Mouse (Mus musculus) hindbrain, embryonic 13.5 days (tissue): ENCODE data around the gene Olfr765. TPM values are rescaled to one million over a fixed set of nuclear protein-coding genes. Genes with fewer than 3 reads are reported as not detected.
A peak's percentile ranks its signal among the peaks of the same experiment; 100 is the strongest.

Experiments
- ATAC-seq: fragments of 200-750 bp; cut with Nextera tagmentation; 2 replicates; pipeline ENCODE4 v1.8.0; 2017; ENCODE audit warnings: moderate TSS enrichment; ENCODE audit not compliant: low FRiP score
- H3K27ac ChIP-seq: fragments of 300-500 bp; sonication (generic); 2 replicates; pipeline ENCODE4 v1.5.1; 2015; ENCODE audit warnings: inconsistent platforms, mild to moderate bottlenecking, moderate library complexity
- H3K27me3 ChIP-seq: fragments of 300-500 bp; sonication (generic); 2 replicates; pipeline ENCODE4 v1.6.1; 2015; ENCODE audit warnings: mild to moderate bottlenecking, inconsistent platforms
- H3K36me3 ChIP-seq: fragments of 300-500 bp; sonication (generic); 2 replicates; pipeline ENCODE4 v1.6.1; 2015; ENCODE audit warnings: mild to moderate bottlenecking, inconsistent platforms
- H3K4me1 ChIP-seq: fragments of 300-500 bp; sonication (generic); replicated peaks from 2 replicates; pipeline ENCODE4 v1.6.1; 2015; ENCODE audit warnings: inconsistent platforms
- H3K4me2 ChIP-seq: fragments of 300-500 bp; sonication (generic); 2 replicates; pipeline ENCODE4 v1.6.1; 2015; ENCODE audit warnings: inconsistent platforms, mild to moderate bottlenecking, moderate library complexity
- H3K4me3 ChIP-seq: fragments of 300-500 bp; sonication (generic); 2 replicates; pipeline ENCODE4 v1.5.1; 2015; ENCODE audit warnings: mild to moderate bottlenecking, inconsistent platforms
- H3K9ac ChIP-seq: fragments of 300-500 bp; sonication (generic); 2 replicates; pipeline ENCODE4 v1.6.1; 2015; ENCODE audit warnings: mild to moderate bottlenecking, inconsistent platforms
- H3K9me3 ChIP-seq: fragments of 300-500 bp; sonication (generic); 2 replicates; pipeline ENCODE4 v1.6.1; 2016; ENCODE audit warnings: inconsistent platforms
- whole genome bisulfite sequencing: fragments of 180-500 bp; shearing (Covaris S2); methylation state at CpG from one replicate; pipeline ENCODE4 v1.1.7; 2015; 5-methylcytosine and 5-hydroxymethylcytosine counted together
- polyA plus RNA-seq: library from polyadenylated mRNA; unstranded; fragments of >200 nt; fragmentation: Nextera tagmentation; extraction: Ambion mirVana; gene quantifications from 2 replicates; pipeline ENCODE4 v1.2.1, GENCODE M21; 2015

The Olfr765 gene
- polyA plus RNA-seq, 1 experiment from 2014 or later: not detected

DNA sequence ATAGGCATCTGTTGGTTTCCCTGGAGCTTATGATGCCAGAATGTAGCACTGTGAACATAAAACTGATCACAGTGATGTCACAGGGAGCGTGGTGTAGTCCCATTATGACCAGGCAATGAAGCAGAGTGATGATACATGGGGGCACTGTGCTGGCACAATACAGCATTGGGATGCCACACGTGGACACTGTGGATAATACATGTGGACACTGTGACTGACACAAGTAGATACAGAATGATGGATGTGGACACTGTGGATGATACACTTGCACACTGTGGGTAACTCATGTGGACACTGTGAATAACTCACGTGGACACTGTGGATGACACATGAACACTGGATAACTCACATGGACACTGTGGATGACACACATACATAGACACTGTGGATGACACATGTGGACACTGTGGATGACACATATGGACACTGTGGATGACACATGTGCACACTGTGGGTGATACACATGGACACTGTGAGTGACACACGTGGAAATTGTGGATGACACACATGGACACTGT lies 53.2 kb downstream of the Olfr765 start:
- H3K4me2 ChIP-seq: no peak overlapping the region
- no peak overlapping the region for H3K27ac ChIP-seq
- peak; percentile 54 for ATAC-seq
- H3K27me3 ChIP-seq: no peaks in the 10 kb centered on the region
- no peaks in the 10 kb centered on the region for H3K9me3 ChIP-seq
- H3K4me1 ChIP-seq: no peaks in the 10 kb centered on the region
- H3K9ac ChIP-seq: no peak overlapping the region
- no peaks in the 10 kb centered on the region for H3K36me3 ChIP-seq
- H3K4me3 ChIP-seq: no peak overlapping the region
- WGBS: 76% methylated on average over 4 of the region's 4 CpGs

DNA sequence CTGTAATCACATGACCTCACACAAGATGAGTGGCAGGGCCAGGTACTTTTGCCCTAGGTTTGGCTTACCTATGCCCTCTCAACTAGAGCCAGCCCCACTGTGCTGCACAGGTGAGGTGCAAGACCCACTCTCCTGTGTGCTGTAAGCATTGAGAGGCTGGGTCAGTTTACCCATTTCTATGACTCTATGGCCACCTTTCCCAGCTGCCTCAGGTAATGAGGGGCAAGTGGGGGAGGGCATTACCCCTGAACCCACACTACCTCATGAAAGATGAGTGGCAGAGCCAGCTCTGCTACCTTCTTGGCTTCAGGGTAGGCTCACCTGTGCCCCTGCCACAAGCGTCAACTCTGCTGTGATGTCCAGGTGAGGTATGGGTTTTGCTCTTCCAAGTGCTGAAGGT lies 54.0 kb downstream of the Olfr765 start:
- Histone ChIP-seq H3K27me3 (no peaks in the 10 kb centered on the region), H3K4me3 (no peak overlapping the region), H3K36me3 (no peaks in the 10 kb centered on the region), H3K9me3 (no peaks in the 10 kb centered on the region), H3K4me1 (no peaks in the 10 kb centered on the region), H3K9ac (no peak overlapping the region), H3K27ac (no peak overlapping the region), H3K4me2 (no peak overlapping the region)
- ATAC-seq: 0 out of 2 replicates have a peak, but pooled peaks have one; percentile 28
- 100% methylated on average over 1 of the region's 1 CpGs for WGBS

Other genes with a start within 250 kb of the Olfr765 start
- gene Dnajc14, start 245.9 kb downstream of the Olfr765 start, polyA plus RNA-seq: 57.5 and 59.5 TPM in 2 replicates
- gene Tmem198b, start 245.6 kb downstream of the Olfr765 start, polyA plus RNA-seq: 17.9 and 18.8 TPM in 2 replicates
- gene Sarnp, start 232.7 kb downstream of the Olfr765 start, polyA plus RNA-seq: 185 and 190 TPM in 2 replicates
- 30.2 and 34.4 TPM in 2 replicates for gene Ormdl2, start 228.4 kb downstream of the Olfr765 start, polyA plus RNA-seq
- gene Gdf11, start 158.3 kb downstream of the Olfr765 start, polyA plus RNA-seq: 10.2 and 10.3 TPM in 2 replicates
- gene Cd63, start 149.0 kb downstream of the Olfr765 start, polyA plus RNA-seq: 198 and 229 TPM in 2 replicates
- gene Rdh5, start 127.1 kb downstream of the Olfr765 start, polyA plus RNA-seq: 16.6 and 19.3 TPM in 2 replicates
- 281 and 286 TPM in 2 replicates for gene Bloc1s1, start 126.0 kb downstream of the Olfr765 start, polyA plus RNA-seq
- 5.2 and 6.3 TPM in 2 replicates for gene Itga7, start 116.2 kb downstream of the Olfr765 start, polyA plus RNA-seq
- not detected in 2 replicates for gene Mettl7b, start 89.0 kb downstream of the Olfr765 start, polyA plus RNA-seq
- not detected in 2 replicates for gene Olfr9, start 60.6 kb downstream of the Olfr765 start, polyA plus RNA-seq
- not detected in 2 replicates for gene Olfr763, start 39.2 kb downstream of the Olfr765 start, polyA plus RNA-seq
- gene Olfr764-ps1, start 10.1 kb downstream of the Olfr765 start, polyA plus RNA-seq: not detected in 2 replicates
- not detected in 2 replicates for gene Olfr766-ps1, start 19.0 kb upstream of the Olfr765 start, polyA plus RNA-seq
- gene Olfr767, start 32.9 kb upstream of the Olfr765 start, polyA plus RNA-seq: not detected in 2 replicates
- gene Olfr768, start 49.4 kb upstream of the Olfr765 start, polyA plus RNA-seq: not detected in 2 replicates
- not detected in 2 replicates for gene Olfr769, start 67.9 kb upstream of the Olfr765 start, polyA plus RNA-seq
- gene Olfr770, start 89.0 kb upstream of the Olfr765 start, polyA plus RNA-seq: not detected in 2 replicates
- not detected in 2 replicates for gene Olfr771, start 114.8 kb upstream of the Olfr765 start, polyA plus RNA-seq
- gene Olfr772, start 127.9 kb upstream of the Olfr765 start, polyA plus RNA-seq: not detected in 2 replicates
- gene Olfr773, start 137.4 kb upstream of the Olfr765 start, polyA plus RNA-seq: not detected in 2 replicates
- not detected in 2 replicates for gene Olfr774, start 186.2 kb upstream of the Olfr765 start, polyA plus RNA-seq
- gene Olfr775, start 198.4 kb upstream of the Olfr765 start, polyA plus RNA-seq: not detected in 2 replicates
- gene Olfr776, start 209.1 kb upstream of the Olfr765 start, polyA plus RNA-seq: not detected in 2 replicates
- not detected in 2 replicates for gene Olfr777, start 221.5 kb upstream of the Olfr765 start, polyA plus RNA-seq